Comparison of ENCODE assay signal across 7 mouse cellular contexts in the genomic region with DNA sequence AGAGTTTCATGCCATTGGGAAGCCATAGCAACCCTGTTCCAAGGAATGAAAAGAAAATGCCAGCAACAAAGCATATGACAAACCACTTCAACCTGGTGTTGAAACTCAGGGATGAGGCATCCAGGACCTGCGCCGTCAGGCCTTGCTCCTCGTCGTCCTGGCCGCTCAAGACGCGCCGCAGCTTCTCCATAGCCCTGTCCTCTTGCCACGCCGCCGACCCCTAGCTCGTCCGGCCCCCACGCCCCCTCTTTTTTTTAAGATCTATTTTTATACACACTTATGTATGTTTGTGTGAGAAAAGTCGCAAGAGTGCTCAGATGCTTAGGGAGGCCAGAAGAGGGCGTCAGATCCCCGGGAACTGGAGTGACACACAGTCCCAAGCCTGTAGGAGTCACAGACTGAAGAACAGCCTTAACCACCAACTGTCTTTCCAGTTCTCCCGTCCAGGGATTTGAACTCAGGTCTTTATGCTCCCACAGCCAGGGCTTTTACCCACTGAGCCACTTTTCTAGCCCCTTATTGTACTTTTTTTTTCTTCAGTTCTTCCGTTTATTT. TPM values are rescaled to one million over a fixed set of nuclear protein-coding genes. Genes with fewer than 3 reads are reported as not detected.
DNase-seq lines count a peak whose midpoint lies in the region; ATAC-seq and TF ChIP-seq lines count a peak whose summit lies in the region.
"Not testable (repeated sequence)": the region's sequence is repeated elsewhere in the genome, so short reads cannot be mapped to it uniquely, and the experiment has no call there.

Gm12166 (minus strand) TSS at position 217 of the 555 bp plus-strand sequence.

- ATAC-seq in frontal cortex, adult (ENCODE audit: low TSS enrichment): peak; percentile 58

- H3K27ac ChIP-seq in cerebellum, adult 2 months (ENCODE audit: insufficient read depth, low read length): not testable (repeated sequence)

- not testable (repeated sequence) for H3K4me1 ChIP-seq in cerebellum, adult 2 months (ENCODE audit: control insufficient read depth, insufficient read depth, low read length)

- H3K4me3 ChIP-seq in cerebellum, adult 2 months (replicated peaks; ENCODE audit: insufficient read depth, low read depth, low read length): not testable (repeated sequence)

- DNase-seq in R1 (ENCODE audit: low read depth, low spot score): peak; percentile 81
- peak; percentile 59 to 62 for DNase-seq in cerebellum, adult 2 months
- DNase-seq in heart, postnatal 4 days: peak; percentile 86
- peak; percentile 46 for DNase-seq in layer of hippocampus, adult 11-12 months (ENCODE audit: low spot score)
- peak; percentile 80 to 81 for DNase-seq in lung, postnatal 4 days
- DNase-seq in spleen, adult 18-20 months: peak; percentile 53 to 73

- H3K27me3 ChIP-seq in cerebellum, adult 2 months (ENCODE audit: control insufficient read depth, insufficient read depth, low read length): not testable (repeated sequence)

- TF ChIP-seq CTCF in cerebellum, adult 2 months (IDR thresholded peaks at IDR 0.05; ENCODE audit: borderline replicate concordance, insufficient read depth, low read depth, low read length): peak; percentile 71

- TF ChIP-seq POLR2A in cerebellum, adult 2 months (IDR thresholded peaks at IDR 0.05; ENCODE audit: borderline replicate concordance, insufficient read depth, low read length): not testable (repeated sequence)

- 16% methylated on average over 19 of the region's 19 CpGs for whole genome bisulfite sequencing in cerebellum, adult 2 months

RNA-seq across cellular contexts. Expression of gene Gm12166, which starts in this region (rescaled TPM):
- polyA plus RNA-seq in cerebellum, adult 2 months (2012; rRNA removed): 7.3 and 9.0 TPM in 2 replicates
- total RNA-seq in heart, postnatal 4 days (2021): 1 to 10 TPM; 2.7 to 4.0 TPM
